Mouse (Mus musculus) kidney, adult 2 months (tissue): ENCODE measurements at regions not wholly inside any gene's neighbourhood (a gene's known extent, or its start where the extent isn't known, plus 50 kb on each side); places are given as distances from the start of the nearest gene placed in this dataset.

ENCODE experiments used
- CTCF ChIP-seq: fragments of 200-500 bp; conservative IDR thresholded peaks from 2 replicates; pipeline ENCODE4 v1.5.1; 2011; ENCODE audit warnings: low read depth, mild to moderate bottlenecking, control low read depth, low read length, moderate library complexity, mixed read lengths; ENCODE audit not compliant: insufficient read depth, insufficient read length
- POLR2A ChIP-seq: fragments of 200-500 bp; IDR thresholded peaks from one replicate; pipeline ENCODE4 v1.6.1; 2011; ENCODE audit warnings: low read depth, low read length, control low read depth

GRCm38 (mm10) chr13:53783492-53783891 lies 272.0 kb downstream of the Drd1 start:
- TF ChIP-seq CTCF, result peak; percentile 77
- TF ChIP-seq POLR2A, result no peak
